Mouse (Mus musculus) midbrain, embryonic 14.5 days (tissue): ENCODE measurements around the gene Socs4. TPM values are rescaled to one million over a fixed set of nuclear protein-coding genes. Genes with fewer than 3 reads are reported as not detected.
"Not testable (repeated sequence)": the region's sequence is repeated elsewhere in the genome, so short reads cannot be mapped to it uniquely, and the experiment has no call there.

Experiments used
- ATAC-seq: fragments of 200-750 bp; cut with Nextera tagmentation; 2 replicates; pipeline ENCODE4 v1.8.0; 2017; ENCODE audit warnings: moderate number of reproducible peaks, moderate library complexity; ENCODE audit not compliant: low FRiP score, low TSS enrichment
- DNase-seq: peaks from one replicate; pipeline ENCODE4 v3.0.0-alpha.2; 2015
- H3K27ac ChIP-seq: fragments of 300-500 bp; sonication (generic); replicated peaks from 2 replicates; pipeline ENCODE4 v1.5.1; 2014; ENCODE audit warnings: mild to moderate bottlenecking, low read depth, low read length, moderate library complexity
- H3K27me3 ChIP-seq: fragments of 300-500 bp; sonication (generic); 2 replicates; pipeline ENCODE4 v1.6.1; 2014; ENCODE audit warnings: low read length, control low read depth, mixed read lengths; ENCODE audit not compliant: control insufficient read depth, insufficient read depth
- H3K36me3 ChIP-seq: fragments of 300-500 bp; sonication (generic); 2 replicates; pipeline ENCODE4 v1.6.1; 2014; ENCODE audit warnings: low read length, control low read depth; ENCODE audit not compliant: control insufficient read depth, insufficient read depth
- H3K4me1 ChIP-seq: fragments of 300-500 bp; sonication (generic); 2 replicates; pipeline ENCODE4 v1.6.1; 2014; ENCODE audit warnings: mild to moderate bottlenecking, antibody characterized with exemption, low read length, control low read depth; ENCODE audit not compliant: control insufficient read depth, insufficient read depth
- H3K4me2 ChIP-seq: fragments of 300-500 bp; sonication (generic); 2 replicates; pipeline ENCODE4 v1.6.1; 2014; ENCODE audit warnings: mild to moderate bottlenecking, low read length, moderate library complexity
- H3K4me3 ChIP-seq: fragments of 300-500 bp; sonication (generic); replicated peaks from 2 replicates; pipeline ENCODE4 v1.5.1; 2014; ENCODE audit warnings: low read depth, low read length
- H3K9ac ChIP-seq: fragments of 300-500 bp; sonication (generic); replicated peaks from 2 replicates; pipeline ENCODE4 v1.6.1; 2014; ENCODE audit warnings: mild to moderate bottlenecking, low read length, moderate library complexity
- H3K9me3 ChIP-seq: fragments of 300-500 bp; sonication (generic); 2 replicates; pipeline ENCODE4 v1.6.1; 2016; ENCODE audit warnings: low read length, control low read depth, mixed read lengths; ENCODE audit not compliant: control insufficient read depth
- WGBS: fragments of 180-500 bp; shearing (Covaris S2); extraction: QIAGEN DNeasy Blood & Tissue Kit; methylation state at CpG from one replicate; pipeline ENCODE4 v1.1.7; 2014; 5-methylcytosine and 5-hydroxymethylcytosine counted together
- polyA plus RNA-seq: library from polyadenylated mRNA; unstranded; fragments of >200 nt; fragmentation: Nextera tagmentation; extraction: Ambion mirVana; gene quantifications from 2 replicates; pipeline ENCODE4 v1.2.1, GENCODE M21; 2014

Socs4 gene
- polyA plus RNA-seq, 1 experiment from 2014 or later = 4.8 TPM

DNA sequence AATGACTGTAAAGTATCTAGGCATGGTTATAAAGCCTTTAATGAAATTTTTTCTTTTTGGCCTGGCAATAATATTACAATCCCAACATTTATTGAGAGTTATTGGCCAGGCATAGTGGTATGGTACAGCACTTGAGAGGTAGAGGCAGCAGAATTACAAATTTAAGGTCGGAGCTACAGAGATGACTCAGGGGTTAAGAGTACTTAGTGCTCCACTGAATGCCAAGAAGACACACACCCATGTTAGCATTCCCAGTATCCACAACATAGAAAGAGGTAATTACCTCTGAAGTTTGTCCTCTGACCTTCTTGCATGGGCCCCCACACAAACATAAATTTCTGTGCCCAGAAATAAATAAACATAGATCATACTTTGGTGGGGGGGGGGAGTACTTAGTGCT lies 32.3 kb downstream of the Socs4 start:
- H3K4me1 ChIP-seq = no peaks in the 10 kb centered on the region
- peaks cover 50% of the 10 kb centered on the region for H3K36me3 ChIP-seq
- H3K4me3 ChIP-seq = no peak overlapping the region

GRCm38 (mm10) chr14:47310342-47311181 lies 33.8 kb downstream of the Socs4 start:
- DNase-seq (no peak), ATAC-seq (no peak)
- no peak overlapping the region for H3K27ac ChIP-seq
- no peaks in the 10 kb centered on the region for H3K4me1 ChIP-seq
- WGBS = 91% methylated on average over 18 of the region's 18 CpGs
- no peak overlapping the region for H3K9ac ChIP-seq
- no peak overlapping the region for H3K4me2 ChIP-seq
- no peaks in the 10 kb centered on the region for H3K27me3 ChIP-seq
- no peak overlapping the region for H3K4me3 ChIP-seq
- no peaks in the 10 kb centered on the region for H3K9me3 ChIP-seq
- H3K36me3 ChIP-seq = peaks cover 62% of the 10 kb centered on the region

More for the DNA sequence above, 32.3 kb downstream of the Socs4 start:
- no peak for ATAC-seq
- Histone ChIP-seq H3K27me3 (no peaks in the 10 kb centered on the region), H3K4me2 (no peak overlapping the region), H3K9ac (no peak overlapping the region), H3K9me3 (no peaks in the 10 kb centered on the region), H3K27ac (no peak overlapping the region)
- no peak for DNase-seq
- 97% methylated on average over 1 of the region's 1 CpGs for WGBS

DNA sequence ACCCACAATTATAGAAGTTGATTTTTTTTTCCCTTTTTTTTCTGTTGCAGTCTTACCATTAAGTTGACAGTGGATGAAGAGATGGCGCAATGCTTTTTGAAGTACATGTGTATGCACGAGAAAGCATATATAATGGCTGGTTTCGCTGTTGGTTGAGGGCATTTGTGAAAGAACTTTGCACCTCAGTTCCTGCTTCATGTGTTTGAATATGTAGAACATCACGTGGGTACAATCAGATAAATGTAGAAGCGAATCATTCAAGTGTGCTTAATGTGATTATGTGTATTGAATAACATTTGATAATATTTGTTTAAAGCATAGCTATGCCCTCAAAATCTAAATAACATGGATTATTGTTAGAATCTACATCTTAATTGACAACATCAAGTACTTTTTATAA lies 42.6 kb downstream of the Socs4 start:
- Histone ChIP-seq H3K9ac (no peak overlapping the region), H3K36me3 (peaks cover 30% of the 10 kb centered on the region), H3K4me3 (no peak overlapping the region), H3K27me3 (no peaks in the 10 kb centered on the region), H3K9me3 (no peaks in the 10 kb centered on the region), H3K4me2 (no peak overlapping the region), H3K27ac (no peak overlapping the region), H3K4me1 (no peaks in the 10 kb centered on the region)
- WGBS = 90% methylated on average over 5 of the region's 5 CpGs
- ATAC-seq = no peak
- DNase-seq = no peak

- not testable (repeated sequence) for ATAC-seq, DNase-seq, H3K4me2 ChIP-seq, H3K4me3 ChIP-seq, H3K9ac ChIP-seq, H3K9me3 ChIP-seq, H3K27me3 ChIP-seq, H3K27ac ChIP-seq, H3K4me1 ChIP-seq
- 97% methylated on average over 6 of the region's 8 CpGs for WGBS
- peaks cover 17% of the 10 kb centered on the region for H3K36me3 ChIP-seq
Measured at GRCm38 (mm10) chr14:47321581-47321980, 44.9 kb downstream of the Socs4 start.

DNA sequence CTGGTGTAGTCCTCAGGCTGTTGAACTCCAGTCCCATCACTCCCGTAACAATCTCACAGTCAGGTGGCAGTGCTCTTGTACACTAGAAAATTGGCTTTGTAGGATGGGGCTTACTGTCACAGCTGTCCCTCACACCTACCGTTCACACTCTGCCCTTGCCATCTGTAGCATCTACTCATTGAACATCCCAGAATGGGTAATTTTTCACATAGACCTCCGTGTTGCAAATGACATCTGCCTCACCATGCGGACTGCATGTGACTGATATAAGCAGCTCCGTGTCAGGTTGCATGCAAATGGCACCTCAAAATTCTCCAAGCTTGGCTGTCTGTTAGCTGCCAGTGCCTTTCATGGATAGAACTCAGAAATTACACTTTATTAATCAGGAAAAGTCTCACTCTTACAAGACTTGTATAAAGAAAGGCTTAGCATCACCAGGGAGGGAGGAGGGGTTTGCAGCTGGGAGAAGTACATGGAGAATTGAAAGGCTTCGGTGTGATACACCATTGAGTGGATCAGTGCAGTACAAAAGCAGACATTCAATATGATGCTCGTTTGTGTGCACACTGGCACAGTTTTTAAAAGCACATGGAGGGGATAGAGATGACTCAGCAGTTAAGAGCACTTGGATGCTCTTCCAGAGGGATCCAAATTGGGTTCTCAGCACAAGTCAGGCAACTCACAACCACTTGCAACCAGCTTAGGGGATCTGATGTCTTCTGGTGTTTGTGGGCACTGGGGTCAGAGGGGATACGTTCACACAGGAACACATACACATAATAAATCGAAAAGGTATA lies 49.4 kb downstream of the Socs4 start:
- no peaks in the 10 kb centered on the region for H3K4me1 ChIP-seq
- H3K27me3 ChIP-seq = no peaks in the 10 kb centered on the region
- DNase-seq (no peak), ATAC-seq (no peak)
- 89% methylated on average over 9 of the region's 9 CpGs for WGBS
- no peak overlapping the region for H3K27ac ChIP-seq
- no peak overlapping the region for H3K4me3 ChIP-seq
- H3K4me2 ChIP-seq = no peak overlapping the region
- H3K36me3 ChIP-seq = no peaks in the 10 kb centered on the region
- no peaks in the 10 kb centered on the region for H3K9me3 ChIP-seq
- H3K9ac ChIP-seq = no peak overlapping the region

DNA sequence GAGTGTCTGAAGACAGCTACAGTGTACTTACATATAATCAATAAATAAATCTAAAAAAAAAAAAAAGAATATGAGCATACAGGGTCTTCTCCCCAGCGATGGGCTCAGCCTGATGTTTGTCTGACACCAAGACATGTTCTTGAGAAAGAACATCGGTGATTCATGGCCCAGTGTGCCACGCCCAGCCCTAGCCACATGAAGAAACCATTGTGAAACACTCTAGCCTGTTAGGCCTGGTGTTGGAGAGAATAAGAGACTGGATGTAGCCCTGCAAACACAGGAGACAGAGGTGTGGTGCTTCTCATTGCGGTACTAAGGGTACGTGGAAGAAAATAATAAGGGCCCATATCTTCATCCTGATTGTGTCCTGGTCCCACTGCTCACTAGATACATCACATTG lies 50.6 kb downstream of the Socs4 start:
- 96% methylated on average over 5 of the region's 5 CpGs for WGBS
- H3K27ac ChIP-seq = no peak overlapping the region
- H3K27me3 ChIP-seq = no peaks in the 10 kb centered on the region
- no peak overlapping the region for H3K9ac ChIP-seq
- H3K36me3 ChIP-seq = no peaks in the 10 kb centered on the region
- ATAC-seq (no peak), DNase-seq (no peak)
- no peaks in the 10 kb centered on the region for H3K4me1 ChIP-seq
- no peak overlapping the region for H3K4me2 ChIP-seq
- H3K9me3 ChIP-seq = no peaks in the 10 kb centered on the region
- H3K4me3 ChIP-seq = no peak overlapping the region

DNA sequence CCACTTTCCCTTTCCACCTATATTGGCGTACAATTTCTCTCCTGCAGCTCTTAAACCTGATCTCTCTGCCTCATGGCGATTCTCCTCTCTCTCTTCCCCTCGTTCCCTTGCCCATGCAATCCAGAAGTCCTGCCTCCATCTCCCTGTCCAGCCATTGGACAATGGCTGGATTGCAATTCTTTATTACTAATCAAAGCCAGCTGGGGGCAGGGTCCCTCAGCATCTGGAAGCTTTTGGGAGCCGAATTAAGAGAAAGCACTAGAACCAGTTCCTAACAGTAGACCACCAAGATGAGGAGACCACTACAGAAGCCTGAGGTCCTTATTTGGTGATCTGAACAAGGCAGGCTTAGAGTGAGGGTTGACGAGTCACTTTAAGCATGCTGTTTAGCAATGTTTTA lies 55.2 kb downstream of the Socs4 start:
- Histone ChIP-seq H3K27me3 (no peaks in the 10 kb centered on the region), H3K4me2 (no peak overlapping the region), H3K9me3 (no peaks in the 10 kb centered on the region), H3K4me3 (no peak overlapping the region), H3K9ac (no peak overlapping the region), H3K36me3 (no peaks in the 10 kb centered on the region), H3K4me1 (no peaks in the 10 kb centered on the region), H3K27ac (no peak overlapping the region)
- ATAC-seq = no peak
- WGBS = 73% methylated on average over 5 of the region's 5 CpGs
- DNase-seq = no peak

DNA sequence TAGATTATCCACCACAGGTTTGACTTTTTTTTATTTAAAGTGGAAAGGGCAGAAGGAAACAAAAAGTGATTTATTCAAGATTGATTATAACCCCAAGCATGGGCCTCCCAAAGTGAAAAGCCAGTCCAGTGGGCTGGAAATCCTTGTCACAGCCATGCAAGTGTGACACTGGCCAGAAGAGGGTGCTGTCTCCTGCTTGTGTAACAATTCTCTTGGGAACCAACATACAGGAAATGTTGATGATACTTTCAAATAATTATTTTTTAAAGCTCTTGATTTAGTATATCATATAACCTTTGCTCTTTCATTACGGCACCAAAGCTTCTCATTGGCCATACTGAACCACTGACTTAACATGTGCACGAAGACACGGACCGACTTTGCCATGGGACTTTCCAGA lies 58.1 kb downstream of the Socs4 start:
- Histone ChIP-seq H3K4me3 (no peak overlapping the region), H3K27ac (no peak overlapping the region), H3K9ac (no peak overlapping the region), H3K4me2 (no peak overlapping the region), H3K4me1 (no peaks in the 10 kb centered on the region), H3K36me3 (no peaks in the 10 kb centered on the region), H3K9me3 (no peaks in the 10 kb centered on the region), H3K27me3 (no peaks in the 10 kb centered on the region)
- ATAC-seq (no peak; the same call in 1 of the 2 replicates), DNase-seq (peak; percentile 73)
- 82% methylated on average over 4 of the region's 4 CpGs for WGBS
